Mouse (Mus musculus): ENCODE measurements around the gene Il9r. TPM values are rescaled to one million over a fixed set of nuclear protein-coding genes. Genes with fewer than 3 reads are reported as not detected.
"Not testable (repeated sequence)": the region's sequence is repeated elsewhere in the genome, so short reads cannot be mapped to it uniquely, and the experiment has no call there.

Il9r gene
- total RNA-seq, 2 experiments from 2014 or later, result not detected

DNA sequence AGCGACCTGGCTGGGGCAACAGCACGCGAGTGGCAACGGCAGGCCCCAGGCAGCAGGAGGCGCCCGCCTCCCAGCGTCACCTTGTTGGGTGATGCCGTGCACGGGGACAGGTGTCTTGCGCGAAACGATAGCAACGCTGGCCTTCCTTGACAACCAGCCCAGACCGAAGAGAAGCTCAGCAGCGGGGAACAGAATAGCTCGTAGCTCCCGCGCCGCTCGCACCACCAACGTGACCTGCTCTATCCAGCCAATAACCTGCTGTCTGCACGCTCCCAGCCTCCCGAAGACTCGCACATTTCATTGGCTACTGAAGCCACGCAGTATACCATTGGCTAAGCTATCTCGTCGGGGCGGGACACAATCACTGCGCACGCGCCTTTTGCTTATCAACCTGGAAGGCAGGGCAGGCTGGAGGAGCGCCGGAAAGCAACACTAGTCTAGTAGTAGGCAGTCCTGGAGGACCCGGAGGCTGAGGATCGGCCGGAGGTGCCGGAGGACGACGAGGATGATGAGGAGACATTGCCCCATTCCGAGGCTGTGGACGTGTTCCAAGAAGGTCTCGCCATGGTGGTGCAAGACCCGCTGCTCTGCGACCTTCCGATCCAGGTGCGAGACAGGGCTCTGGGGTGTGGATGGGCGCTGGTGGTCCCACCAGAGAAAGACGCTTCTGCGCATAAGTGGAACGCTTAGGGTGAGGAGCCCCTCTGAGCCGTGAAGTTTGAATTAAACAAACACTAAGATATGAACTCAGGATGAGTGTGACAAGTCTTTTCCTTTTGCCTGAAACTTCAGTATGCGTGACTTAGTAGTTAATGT, 5.2 kb upstream of the Il9r start, which contains the start of gene Snrnp25:
TSS of gene Snrnp25 (plus strand) at position 358 of the 816 bp plus-strand sequence.
- TF ChIP-seq CTCF (IDR thresholded peaks at IDR 0.05), result peak; percentile 44
- intact Hi-C loops (cut with DNase I), result loop anchor here (5.0 kb wide), 1 partner anchor 37 kb away; no protein-coding TSS in a partner anchor
- peak within 1 kb of the TSS; percentile 81 for H3K27ac ChIP-seq
- peak within 1 kb of the TSS; percentile 86 for H3K4me3 ChIP-seq
- peak; percentile 97 for DNase-seq

GRCm38 (mm10) chr11:32201922-32202685, 2.0 kb upstream of the Il9r start:
- intact Hi-C loops (cut with DNase I), result no loop called here
- DNase-seq, result no peak
- no peak overlapping the region for H3K27ac ChIP-seq
- no peak overlapping the region for H3K4me3 ChIP-seq
- no peak for TF ChIP-seq CTCF (IDR thresholded peaks at IDR 0.05)

DNA sequence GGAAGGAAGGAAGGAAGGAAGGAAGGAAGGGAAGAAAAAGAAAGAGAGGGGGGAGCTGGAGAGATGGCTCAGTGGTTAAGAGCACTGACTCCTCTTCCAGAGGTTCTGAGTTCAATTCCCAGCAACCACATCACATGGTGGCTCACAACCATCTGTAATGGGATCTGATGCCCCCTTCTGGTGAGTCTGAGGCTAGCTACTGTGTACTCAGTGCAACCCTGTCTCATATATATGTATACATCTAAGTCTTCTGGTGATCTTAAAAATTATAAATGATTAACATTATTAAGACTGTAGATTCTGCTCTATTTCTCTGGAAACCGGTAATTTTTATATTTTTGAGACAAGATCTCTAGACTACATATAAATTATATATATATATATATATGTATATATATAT, 913 bp upstream of the Il9r start:
- H3K27ac ChIP-seq; intact Hi-C loops (cut with DNase I); H3K4me3 ChIP-seq; DNase-seq: not testable (repeated sequence)
- TF ChIP-seq CTCF (IDR thresholded peaks at IDR 0.05), result peak; percentile 36

DNA sequence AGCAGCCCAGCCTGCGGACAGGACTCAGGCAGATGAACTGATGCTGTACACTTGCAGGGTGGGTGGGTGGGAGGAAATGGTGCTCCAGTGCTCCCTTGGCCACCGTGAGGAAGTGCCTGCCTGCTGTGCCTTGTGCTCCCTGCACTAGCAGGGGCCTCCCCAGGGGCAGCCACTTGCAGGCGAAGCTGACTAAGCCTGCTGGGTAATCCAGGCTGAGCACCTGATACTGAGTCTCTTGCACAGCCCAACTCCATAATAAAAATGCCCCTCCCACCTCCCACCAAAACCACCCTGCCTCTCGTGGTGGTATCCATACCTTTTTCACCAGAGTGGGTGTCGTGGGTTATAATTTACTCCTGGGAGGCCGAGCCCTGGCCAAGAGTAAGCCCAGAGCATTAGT, 849 bp downstream of the Il9r start:
- no peak for DNase-seq
- intact Hi-C loops (cut with DNase I), result no loop called here
- H3K27ac ChIP-seq, result no peak overlapping the region
- no peak for TF ChIP-seq CTCF (IDR thresholded peaks at IDR 0.05)
- no peak overlapping the region for H3K4me3 ChIP-seq

DNA sequence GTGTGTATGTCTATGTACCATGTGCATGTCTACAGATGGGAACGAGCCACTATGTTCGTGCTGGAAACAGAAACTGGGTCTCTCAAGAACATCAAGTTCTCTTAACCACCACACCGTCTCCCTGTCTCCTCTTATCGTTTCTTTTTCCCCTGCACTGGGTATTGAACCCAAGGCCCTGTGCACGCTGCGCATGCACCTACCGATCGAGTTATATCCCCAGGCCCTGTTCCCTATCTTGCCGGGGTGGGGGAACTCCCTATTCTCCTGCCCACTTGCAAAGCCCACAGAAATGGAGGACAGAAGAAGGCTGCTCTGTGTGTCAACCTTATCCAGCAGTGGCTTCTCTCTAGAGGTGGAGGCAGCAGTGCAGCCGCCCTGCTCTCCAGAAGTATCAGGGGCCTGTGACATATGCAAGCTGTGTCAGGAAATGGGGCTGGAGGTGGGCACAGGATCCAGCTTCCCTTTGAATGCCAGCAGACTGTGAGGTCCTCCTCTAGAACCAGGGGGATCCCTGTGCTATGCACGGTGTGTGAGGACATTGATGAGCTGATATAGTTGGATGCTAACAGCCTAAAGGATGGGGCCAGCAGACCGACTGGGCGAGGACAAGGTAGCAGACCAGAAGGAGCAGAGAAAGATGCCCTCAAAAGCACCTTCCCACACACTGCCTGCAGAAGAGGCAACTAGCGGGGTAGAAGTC, 1.7 kb downstream of the Il9r start:
- intact Hi-C loops (cut with DNase I), result no loop called here
- H3K27ac ChIP-seq, result no peak overlapping the region
- no peak overlapping the region for H3K4me3 ChIP-seq
- no peak for TF ChIP-seq CTCF (IDR thresholded peaks at IDR 0.05)
- no peak for DNase-seq

DNA sequence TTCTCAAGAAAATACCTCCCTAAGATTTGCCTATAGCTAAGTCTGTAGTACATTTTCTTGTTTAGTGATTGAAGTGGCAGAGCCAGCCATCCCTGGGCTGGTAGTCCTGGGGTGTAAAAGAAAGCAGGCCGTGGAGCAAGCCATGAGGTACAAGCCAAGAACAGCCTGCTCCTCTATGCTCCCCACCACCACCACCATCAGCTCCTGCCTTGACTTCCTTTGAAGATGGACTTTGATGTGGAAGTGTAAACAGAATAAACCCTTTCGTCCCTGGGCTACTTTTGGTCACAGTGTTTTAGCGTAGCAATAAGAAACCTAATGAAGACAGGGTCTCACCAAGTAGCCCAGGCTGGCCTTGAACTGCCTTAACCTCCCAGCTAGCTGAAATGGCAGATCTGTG, 2.3 kb downstream of the Il9r start:
- no peak for TF ChIP-seq CTCF (IDR thresholded peaks at IDR 0.05)
- H3K4me3 ChIP-seq, result no peak overlapping the region
- intact Hi-C loops (cut with DNase I), result no loop called here
- DNase-seq, result no peak
- H3K27ac ChIP-seq, result no peak overlapping the region

DNA sequence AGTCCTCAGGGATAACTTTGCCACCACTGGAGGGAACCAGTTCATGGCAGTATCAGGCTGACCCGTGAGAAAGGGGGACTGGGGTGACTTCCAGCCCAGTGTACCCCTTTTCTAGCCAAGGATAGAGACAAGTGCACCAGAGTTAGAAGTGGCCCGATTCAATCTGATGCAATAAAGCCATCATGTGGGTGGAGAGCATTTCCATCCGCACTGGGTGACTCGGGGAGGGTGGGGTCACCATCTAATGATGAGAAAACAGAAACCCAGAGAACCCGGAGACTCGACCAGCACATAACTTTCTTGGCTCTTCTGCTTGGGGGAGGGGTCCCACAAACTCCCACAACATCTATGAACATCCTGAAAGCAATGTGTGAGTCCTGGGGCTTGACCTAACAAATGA, 3.4 kb downstream of the Il9r start:
- H3K27ac ChIP-seq, result no peak overlapping the region
- no peak for TF ChIP-seq CTCF (IDR thresholded peaks at IDR 0.05)
- DNase-seq, result no peak
- H3K4me3 ChIP-seq, result no peak overlapping the region
- intact Hi-C loops (cut with DNase I), result no loop called here

- no peak for DNase-seq
- intact Hi-C loops (cut with DNase I), result no loop called here
- Histone ChIP-seq H3K27ac (no peak overlapping the region), H3K4me3 (no peak overlapping the region)
- TF ChIP-seq CTCF (IDR thresholded peaks at IDR 0.05), result no peak
Observed at GRCm38 (mm10) chr11:32195867-32196540, 4.1 kb downstream of the Il9r start.

GRCm38 (mm10) chr11:32194626-32195025, 5.5 kb downstream of the Il9r start:
- no peak for TF ChIP-seq CTCF (IDR thresholded peaks at IDR 0.05)
- H3K27ac ChIP-seq, result no peak overlapping the region
- no peak overlapping the region for H3K4me3 ChIP-seq
- DNase-seq, result no peak
- intact Hi-C loops (cut with DNase I), result no loop called here

DNA sequence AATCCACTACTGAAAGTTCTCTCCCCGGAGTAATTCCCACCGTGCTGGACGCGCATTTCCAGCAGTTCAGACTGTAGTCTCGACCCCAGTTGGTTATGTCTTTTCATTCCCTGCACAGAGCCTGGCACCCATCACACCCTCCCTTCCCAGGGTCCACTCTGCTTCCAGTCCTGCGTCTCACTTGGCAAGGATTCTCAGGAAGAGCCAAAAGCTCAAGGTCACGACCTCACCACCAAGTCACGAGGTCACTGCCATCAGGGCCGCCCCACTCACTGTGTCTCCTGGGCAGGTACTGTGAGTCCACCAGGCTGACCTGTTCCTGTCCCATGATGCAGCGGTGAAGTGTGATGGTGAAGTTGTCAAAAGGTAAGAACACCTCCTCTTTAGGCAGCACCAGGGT, 6.0 kb downstream of the Il9r start:
- Histone ChIP-seq H3K4me3 (no peak overlapping the region), H3K27ac (no peak overlapping the region)
- no peak for TF ChIP-seq CTCF (IDR thresholded peaks at IDR 0.05)
- intact Hi-C loops (cut with DNase I), result no loop called here
- no peak for DNase-seq

GRCm38 (mm10) chr11:32193156-32193555, 6.9 kb downstream of the Il9r start:
- no peak overlapping the region for H3K4me3 ChIP-seq
- TF ChIP-seq CTCF (IDR thresholded peaks at IDR 0.05), result no peak
- intact Hi-C loops (cut with DNase I), result no loop called here
- no peak for DNase-seq
- no peak overlapping the region for H3K27ac ChIP-seq

- H3K27ac ChIP-seq, result no peak overlapping the region
- DNase-seq, result no peak
- TF ChIP-seq CTCF (IDR thresholded peaks at IDR 0.05), result no peak
- H3K4me3 ChIP-seq, result no peak overlapping the region
- intact Hi-C loops (cut with DNase I), result no loop called here
Observed at GRCm38 (mm10) chr11:32190603-32191110, 9.4 kb downstream of the Il9r start.

All from gastrocnemius, adult 2 months (tissue).